Mouse (Mus musculus): Measurements from ENCODE around the gene Pdgfd. TPM values are rescaled to one million over a fixed set of nuclear protein-coding genes. Genes with fewer than 3 reads are reported as not detected.

Pdgfd gene
- polyA plus RNA-seq, 2 experiments = 0.20 to 0.66 TPM

GRCm38 (mm10) chr9:6298547-6298946, 130.2 kb downstream of the Pdgfd start:
- DNase-seq (ENCODE audit: low read depth in 3 of 3, low spot score in 3 of 3) (no peak), ATAC-seq (ENCODE audit: insufficient read depth) (no peak)
- no peaks in the 10 kb centered on the region for H3K9me3 ChIP-seq (ENCODE audit: control insufficient read depth, low read length)
- 38% methylated on average over 2 of the region's 2 CpGs for WGBS (ENCODE audit: insufficient replicate concordance)
- no peaks in the 10 kb centered on the region for H3K36me3 ChIP-seq (replicated peaks; ENCODE audit: control insufficient read depth, insufficient read depth, low read depth)
- H3K4me1 ChIP-seq (replicated peaks; ENCODE audit: control insufficient read depth in 2 of 2, insufficient read depth in 2 of 2, low read length in 1 of 2) = no peaks in the 10 kb centered on the region
- H3K9ac ChIP-seq (replicated peaks) = no peak overlapping the region
- H3K27me3 ChIP-seq (ENCODE audit: control insufficient read depth, insufficient read depth, low read length) = no peaks in the 10 kb centered on the region
- H3K4me3 ChIP-seq (ENCODE audit: insufficient read depth in 1 of 2, low read depth in 2 of 2, low read length in 2 of 2) = no peak overlapping the region
- no peak for TF ChIP-seq EP300 (IDR thresholded peaks at IDR 0.05; ENCODE audit: low read depth)
- TF ChIP-seq CTCF (IDR thresholded peaks at IDR 0.05; ENCODE audit: low read depth) = no peak
- H3K4me2 ChIP-seq (ENCODE audit: low read depth) = no peak overlapping the region
- no peak overlapping the region for H3K27ac ChIP-seq

GRCm38 (mm10) chr9:6302050-6302449, 133.7 kb downstream of the Pdgfd start:
- no peak overlapping the region for H3K4me3 ChIP-seq (ENCODE audit: insufficient read depth in 1 of 2, low read depth in 2 of 2, low read length in 2 of 2)
- H3K9me3 ChIP-seq (ENCODE audit: control insufficient read depth, low read length) = no peaks in the 10 kb centered on the region
- no peak overlapping the region for H3K9ac ChIP-seq (replicated peaks)
- no peak for ATAC-seq (ENCODE audit: insufficient read depth)
- no peaks in the 10 kb centered on the region for H3K27me3 ChIP-seq (ENCODE audit: control insufficient read depth, insufficient read depth, low read length)
- H3K4me2 ChIP-seq (ENCODE audit: low read depth) = no peak overlapping the region
- no peak overlapping the region for H3K27ac ChIP-seq
- WGBS (ENCODE audit: insufficient replicate concordance) = 51% methylated on average over 3 of the region's 3 CpGs
- DNase-seq (ENCODE audit: low read depth in 3 of 3, low spot score in 3 of 3) = no peak
- peaks cover 0 to 2% of the 10 kb centered on the region in 2 experiments; a peak in 1 of 4 replicates for H3K4me1 ChIP-seq (replicated peaks; ENCODE audit: control insufficient read depth in 2 of 2, insufficient read depth in 2 of 2, low read length in 1 of 2)
- no peak for TF ChIP-seq EP300 (IDR thresholded peaks at IDR 0.05; ENCODE audit: low read depth)
- TF ChIP-seq CTCF (IDR thresholded peaks at IDR 0.05; ENCODE audit: low read depth) = no peak
- H3K36me3 ChIP-seq (replicated peaks; ENCODE audit: control insufficient read depth, insufficient read depth, low read depth) = no peaks in the 10 kb centered on the region

GRCm38 (mm10) chr9:6304590-6304989, 136.2 kb downstream of the Pdgfd start:
- no peak for ATAC-seq (ENCODE audit: insufficient read depth)
- Histone ChIP-seq H3K36me3 (replicated peaks; ENCODE audit: control insufficient read depth, insufficient read depth, low read depth) (no peaks in the 10 kb centered on the region), H3K27ac (no peak overlapping the region), H3K27me3 (ENCODE audit: control insufficient read depth, insufficient read depth, low read length) (no peaks in the 10 kb centered on the region), H3K4me2 (ENCODE audit: low read depth) (no peak overlapping the region), H3K9me3 (ENCODE audit: control insufficient read depth, low read length) (no peaks in the 10 kb centered on the region), H3K4me3 (ENCODE audit: insufficient read depth in 1 of 2, low read depth in 2 of 2, low read length in 2 of 2) (no peak overlapping the region), H3K9ac (replicated peaks) (no peak overlapping the region), H3K4me1 (replicated peaks; ENCODE audit: control insufficient read depth in 2 of 2, insufficient read depth in 2 of 2, low read length in 1 of 2) (peaks cover 0 to 2% of the 10 kb centered on the region in 2 experiments; a peak in 1 of 4 replicates)
- 67% methylated on average over 3 of the region's 3 CpGs for WGBS (ENCODE audit: insufficient replicate concordance)
- TF ChIP-seq CTCF (IDR thresholded peaks at IDR 0.05; ENCODE audit: low read depth) (no peak), EP300 (IDR thresholded peaks at IDR 0.05; ENCODE audit: low read depth) (no peak)
- no peak for DNase-seq (ENCODE audit: low read depth in 3 of 3, low spot score in 3 of 3)

GRCm38 (mm10) chr9:6305847-6306246, 137.5 kb downstream of the Pdgfd start:
- no peak overlapping the region for H3K9ac ChIP-seq (replicated peaks)
- H3K4me1 ChIP-seq (replicated peaks; ENCODE audit: control insufficient read depth in 2 of 2, insufficient read depth in 2 of 2, low read length in 1 of 2) = peaks cover 0 to 2% of the 10 kb centered on the region in 2 experiments; a peak in 1 of 4 replicates
- WGBS (ENCODE audit: insufficient replicate concordance) = 20% methylated on average over 3 of the region's 3 CpGs
- no peak overlapping the region for H3K27ac ChIP-seq
- H3K27me3 ChIP-seq (ENCODE audit: control insufficient read depth, insufficient read depth, low read length) = no peaks in the 10 kb centered on the region
- no peak overlapping the region for H3K4me2 ChIP-seq (ENCODE audit: low read depth)
- H3K4me3 ChIP-seq (ENCODE audit: insufficient read depth in 1 of 2, low read depth in 2 of 2, low read length in 2 of 2) = no peak overlapping the region
- H3K36me3 ChIP-seq (replicated peaks; ENCODE audit: control insufficient read depth, insufficient read depth, low read depth) = no peaks in the 10 kb centered on the region
- DNase-seq (ENCODE audit: low read depth in 3 of 3, low spot score in 3 of 3) (peak in 2 of 3 experiments; percentile 3), ATAC-seq (ENCODE audit: insufficient read depth) (peak; percentile 59; the same call in 1 of the 2 replicates)
- H3K9me3 ChIP-seq (ENCODE audit: control insufficient read depth, low read length) = no peaks in the 10 kb centered on the region
- TF ChIP-seq CTCF (IDR thresholded peaks at IDR 0.05; ENCODE audit: low read depth) (no peak), EP300 (IDR thresholded peaks at IDR 0.05; ENCODE audit: low read depth) (0 out of 2 replicates have a peak, but pooled peaks have one; percentile 46)

DNA sequence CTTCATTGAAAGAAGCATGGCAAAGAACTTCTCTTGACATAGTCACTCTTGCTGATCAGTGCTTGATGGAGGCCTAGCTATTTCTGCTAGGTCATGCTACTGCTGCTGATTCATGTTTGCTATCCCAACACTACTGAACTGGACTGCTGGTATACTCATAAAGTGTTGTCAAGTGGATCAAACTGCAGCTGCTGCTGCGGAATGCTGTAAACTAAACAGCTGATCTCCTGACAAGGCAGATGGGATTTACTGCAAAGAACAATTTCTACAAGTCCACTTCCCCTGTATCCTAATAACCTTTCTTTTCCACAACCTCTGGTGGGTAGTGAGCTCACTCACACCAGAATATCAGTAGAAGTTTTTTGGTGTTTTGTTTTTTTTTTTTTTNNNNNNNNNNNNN, 148.7 kb downstream of the Pdgfd start:
- Histone ChIP-seq H3K4me1 (replicated peaks; ENCODE audit: control insufficient read depth in 2 of 2, insufficient read depth in 2 of 2, low read length in 1 of 2) (no peaks in the 10 kb centered on the region), H3K27ac (no peak overlapping the region), H3K4me3 (ENCODE audit: insufficient read depth in 1 of 2, low read depth in 2 of 2, low read length in 2 of 2) (no peak overlapping the region), H3K9ac (replicated peaks) (no peak overlapping the region), H3K27me3 (ENCODE audit: control insufficient read depth, insufficient read depth, low read length) (no peaks in the 10 kb centered on the region), H3K9me3 (ENCODE audit: control insufficient read depth, low read length) (no peaks in the 10 kb centered on the region), H3K4me2 (ENCODE audit: low read depth) (no peak overlapping the region), H3K36me3 (replicated peaks; ENCODE audit: control insufficient read depth, insufficient read depth, low read depth) (no peaks in the 10 kb centered on the region)
- no peak for DNase-seq (ENCODE audit: low read depth in 3 of 3, low spot score in 3 of 3)
- 79% methylated on average over 1 of the region's 1 CpGs for WGBS (ENCODE audit: insufficient replicate concordance)
- ATAC-seq (ENCODE audit: insufficient read depth) = no peak
- TF ChIP-seq CTCF (IDR thresholded peaks at IDR 0.05; ENCODE audit: low read depth) (no peak), EP300 (IDR thresholded peaks at IDR 0.05; ENCODE audit: low read depth) (no peak)
